In the genomic region with DNA sequence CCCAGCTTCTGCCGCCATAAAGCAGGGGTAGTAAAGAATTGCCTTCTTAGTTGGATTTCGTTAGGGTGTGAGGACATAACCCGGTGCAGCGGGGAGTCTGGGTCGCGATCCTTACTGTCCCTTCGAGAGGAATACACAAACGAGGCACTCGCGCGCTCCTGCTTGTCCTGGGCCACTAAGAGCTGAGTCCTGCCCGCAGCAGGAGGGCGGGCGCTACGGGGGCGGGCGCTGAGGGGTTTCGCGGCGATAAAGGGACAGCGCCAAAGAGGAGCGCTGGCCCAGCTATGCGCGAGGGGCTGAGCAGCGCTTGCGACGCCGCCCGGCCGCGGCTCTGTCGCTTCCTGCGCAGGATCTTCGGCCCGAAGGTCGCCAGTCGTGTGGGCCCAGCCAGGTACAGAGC, we compare ENCODE assay signal across 7 mouse cellular contexts. TPM values are rescaled to one million over a fixed set of nuclear protein-coding genes. Genes with fewer than 3 reads are reported as not detected.
DNase-seq lines count a peak whose midpoint lies in the region; ATAC-seq and TF ChIP-seq lines count a peak whose summit lies in the region.

No protein-coding gene starts in this region.

- H3K4me1 ChIP-seq in ES-Bruce4 (ENCODE audit: control insufficient read depth, insufficient read depth, low read length) = peaks cover 3% of the 10 kb centered on the region
- peaks cover 5% of the 10 kb centered on the region; the same call in 1 of the 2 replicates for H3K4me1 ChIP-seq in intestine, embryonic 16.5 days (ENCODE audit: control insufficient read depth, insufficient read depth, low read length)
- H3K4me1 ChIP-seq in lung, embryonic 14.5 days (ENCODE audit: insufficient read depth) = 0 out of 2 replicates have a peak, but pooled peaks cover 3% of the 10 kb centered on the region
- H3K4me1 ChIP-seq in olfactory bulb, adult 2 months (ENCODE audit: control insufficient read depth, insufficient read depth, low read length) = peaks cover 10% of the 10 kb centered on the region

- peak; percentile 62 for DNase-seq in adrenal gland, postnatal 10 days
- DNase-seq in gastrocnemius, postnatal 36 days = peak; percentile 17 to 20
- peak; percentile 77 for DNase-seq in lung, embryonic 14.5 days

- intact Hi-C loops in gastrocnemius, postnatal 36 days (cut with DNase I) = no loop called here

- H3K9ac ChIP-seq in ES-Bruce4 (ENCODE audit: low read depth, poor library complexity, severe bottlenecking) = peak overlapping the region; percentile 42
- H3K9ac ChIP-seq in intestine, embryonic 16.5 days (ENCODE audit: low read depth, low read length) = peak overlapping the region; percentile 51
- H3K9ac ChIP-seq in lung, embryonic 14.5 days = peak overlapping the region; percentile 38

- H3K27ac ChIP-seq in ES-Bruce4 (ENCODE audit: insufficient read depth, low read length) = no peak overlapping the region
- H3K27ac ChIP-seq in intestine, embryonic 16.5 days (ENCODE audit: low read length) = no peak overlapping the region
- H3K27ac ChIP-seq in lung, embryonic 14.5 days (ENCODE audit: low read depth) = no peak overlapping the region
- H3K27ac ChIP-seq in olfactory bulb, adult 2 months (ENCODE audit: insufficient read depth, low read depth, low read length) = no peak overlapping the region

- peaks cover 6% of the 10 kb centered on the region for H3K27me3 ChIP-seq in ES-Bruce4 (ENCODE audit: control insufficient read depth, insufficient read depth, low read length, poor library complexity, severe bottlenecking)
- H3K27me3 ChIP-seq in intestine, embryonic 16.5 days (replicated peaks; ENCODE audit: control insufficient read depth, insufficient read depth, low read length) = peaks cover 24% of the 10 kb centered on the region
- peaks cover 41% of the 10 kb centered on the region for H3K27me3 ChIP-seq in lung, embryonic 14.5 days (ENCODE audit: insufficient read depth, low read length)

- peak; percentile 32; the same call in 1 of the 2 replicates for ATAC-seq in intestine, embryonic 16.5 days
- peak; percentile 75 for ATAC-seq in lung, embryonic 14.5 days (ENCODE audit: insufficient read depth)
- no peak for ATAC-seq in megakaryocyte-erythroid progenitor cell, adult 5-6 weeks (replicated peaks; ENCODE audit: low FRiP score, low TSS enrichment, poor library complexity, severe bottlenecking)

- no peaks in the 10 kb centered on the region for H3K9me3 ChIP-seq in ES-Bruce4 (replicated peaks; ENCODE audit: control insufficient read depth, insufficient read depth, low read length, poor library complexity, severe bottlenecking)
- no peaks in the 10 kb centered on the region for H3K9me3 ChIP-seq in intestine, embryonic 16.5 days (ENCODE audit: control insufficient read depth, low read length)
- no peaks in the 10 kb centered on the region for H3K9me3 ChIP-seq in lung, embryonic 14.5 days (ENCODE audit: low read depth, low read length)

- H3K4me3 ChIP-seq in ES-Bruce4 (ENCODE audit: low read depth, low read length) = peak overlapping the region; percentile 55
- H3K4me3 ChIP-seq in intestine, embryonic 16.5 days (ENCODE audit: low read length) = peak overlapping the region; percentile 46
- H3K4me3 ChIP-seq in lung, embryonic 14.5 days (ENCODE audit: low read depth, low read length) = peak overlapping the region; percentile 37
- peak overlapping the region; percentile 36 for H3K4me3 ChIP-seq in olfactory bulb, adult 2 months (ENCODE audit: insufficient read depth, low read depth, low read length)

- 1% methylated on average over 37 of the region's 37 CpGs for WGBS in intestine, embryonic 16.5 days
- under 1% methylated on average over 37 of the region's 37 CpGs for WGBS in lung, embryonic 14.5 days
- 4% methylated on average over 37 of the region's 37 CpGs for WGBS in olfactory bulb, adult 2 months

- H3K36me3 ChIP-seq in ES-Bruce4 (ENCODE audit: control insufficient read depth, insufficient read depth, low read length, poor library complexity, severe bottlenecking) = no peaks in the 10 kb centered on the region
- H3K36me3 ChIP-seq in intestine, embryonic 16.5 days (ENCODE audit: control insufficient read depth, insufficient read depth, low read length) = no peaks in the 10 kb centered on the region
- no peaks in the 10 kb centered on the region for H3K36me3 ChIP-seq in lung, embryonic 14.5 days (ENCODE audit: insufficient read depth)

- TF ChIP-seq EP300 in ES-Bruce4 (IDR thresholded peaks at IDR 0.05; ENCODE audit: insufficient read depth, low read depth, low read length) = no peak

- TF ChIP-seq CTCF in ES-Bruce4 (IDR thresholded peaks at IDR 0.05; ENCODE audit: low read depth, low read length) = no peak
- no peak for TF ChIP-seq CTCF in lung, embryonic 14.5 days (IDR thresholded peaks at IDR 0.05; ENCODE audit: low read depth)
- TF ChIP-seq CTCF in olfactory bulb, adult 2 months (IDR thresholded peaks at IDR 0.05; ENCODE audit: insufficient read depth, low read depth, low read length) = no peak

- H3K4me2 ChIP-seq in intestine, embryonic 16.5 days (ENCODE audit: low read depth, low read length) = peak overlapping the region; percentile 68
- peak overlapping the region; percentile 60 for H3K4me2 ChIP-seq in lung, embryonic 14.5 days

- TF ChIP-seq POLR2A in ES-Bruce4 (IDR thresholded peaks at IDR 0.05; ENCODE audit: insufficient read depth, low read length) = no peak
- TF ChIP-seq POLR2A in olfactory bulb, adult 2 months (IDR thresholded peaks at IDR 0.05; ENCODE audit: insufficient read depth, low read depth, low read length) = no peak

RNA-seq across cellular contexts. Expression of gene Nos2, which starts 4.3 kb away (rescaled TPM):
- 3.0 and 3.4 TPM in 2 replicates for polyA plus RNA-seq in ES-Bruce4 (2011; ENCODE audit: insufficient read depth, insufficient read length, low read depth, missing spikeins)
- 1 to 10 TPM; 3.8 to 5.2 TPM for total RNA-seq in adrenal gland, postnatal 10 days (2021)
- 1 to 10 TPM; 1.1 to 1.2 TPM for total RNA-seq in gastrocnemius, postnatal 36 days (2021)
- polyA plus RNA-seq in intestine, embryonic 16.5 days (2015; fragmentation: Nextera tagmentation; extraction: Ambion mirVana) = 1.1 and 1.4 TPM in 2 replicates
- polyA plus RNA-seq in lung, embryonic 14.5 days (2014; fragmentation: Nextera tagmentation; extraction: Ambion mirVana) = 3.1 and 3.9 TPM in 2 replicates
- not detected in 2 replicates for polyA plus RNA-seq in olfactory bulb, adult 2 months (2012; ENCODE audit: insufficient read depth, insufficient read length, low replicate concordance, missing spikeins)
- not detected in 2 replicates for total RNA-seq in megakaryocyte-erythroid progenitor cell, adult 5-6 weeks (2014; fragmentation: Nextera tagmentation)
- not detected in 2 replicates for total RNA-seq in megakaryocyte-erythroid progenitor cell, adult 5-6 weeks (2017)

RNA-seq across cellular contexts. Expression of gene Lgals9, which starts 59.8 kb away (rescaled TPM):
- 8.8 and 10.7 TPM in 2 replicates for polyA plus RNA-seq in ES-Bruce4 (2011; ENCODE audit: insufficient read depth, insufficient read length, low read depth, missing spikeins)
- total RNA-seq in adrenal gland, postnatal 10 days (2021) = 100 to 1,000 TPM in 1 of 2 experiments, 10 to 100 TPM in 1; 67.1 to 118 TPM
- total RNA-seq in gastrocnemius, postnatal 36 days (2021) = 10 to 100 TPM in 1 of 2 experiments, 1 to 10 TPM in 1; 7.2 to 10.5 TPM
- polyA plus RNA-seq in intestine, embryonic 16.5 days (2015; fragmentation: Nextera tagmentation; extraction: Ambion mirVana) = 96.1 and 111 TPM in 2 replicates
- polyA plus RNA-seq in lung, embryonic 14.5 days (2014; fragmentation: Nextera tagmentation; extraction: Ambion mirVana) = 23.9 and 25.7 TPM in 2 replicates
- not detected in 2 replicates for polyA plus RNA-seq in olfactory bulb, adult 2 months (2012; ENCODE audit: insufficient read depth, insufficient read length, low replicate concordance, missing spikeins)
- total RNA-seq in megakaryocyte-erythroid progenitor cell, adult 5-6 weeks (2014; fragmentation: Nextera tagmentation) = 535 and 677 TPM in 2 replicates
- total RNA-seq in megakaryocyte-erythroid progenitor cell, adult 5-6 weeks (2017) = 135 and 231 TPM in 2 replicates

Comparison
In these comparisons a context has a peak if more than half of its experiments do, and no peak if none do; other contexts are left out.
1. DNase-seq: peak in every context shown above with its lines; median percentile 77 in lung, embryonic 14.5 days; 62 in adrenal gland, postnatal 10 days; 18 in gastrocnemius, postnatal 36 days.